8 mouse cellular contexts compared by ENCODE assay signal in genomic region chr14:7826151-7826937, GRCm38 (mm10). TPM values are rescaled to one million over a fixed set of nuclear protein-coding genes. Genes with fewer than 3 reads are reported as not detected.
A peak's percentile ranks its signal among the peaks of the same experiment; 100 is the strongest.
DNase-seq lines count a peak whose midpoint lies in the region; ATAC-seq lines count a peak whose summit lies in the region.

No protein-coding gene starts in this region.

- H3K4me3 ChIP-seq in lung, embryonic 15.5 days = no peak overlapping the region

- H3K27me3 ChIP-seq in lung, embryonic 15.5 days = no peaks in the 10 kb centered on the region

- DNase-seq in right cerebral cortex, adult 18-20 months = peak; percentile 16
- DNase-seq in right cerebral cortex, postnatal 14 days = no peak
- peak; percentile 87 for DNase-seq in kidney, adult 11 months
- DNase-seq in cerebellum, postnatal 14 days = no peak
- no peak for DNase-seq in natural killer cell, adult 2 months (ENCODE audit: low spot score in 2 of 2)
- no peak for DNase-seq in layer of hippocampus, adult 11-12 months (ENCODE audit: low spot score)

- ATAC-seq in granulocyte monocyte progenitor cell, adult 5-6 weeks (replicated peaks; ENCODE audit: poor library complexity, severe bottlenecking) = peak; percentile 47; the same call in 1 of the 2 replicates
- ATAC-seq in lung, embryonic 15.5 days (ENCODE audit: borderline replicate concordance, extremely low read depth, low FRiP score, low TSS enrichment) = peak; percentile 23; the same call in 1 of the 2 replicates

- no peak overlapping the region for H3K9ac ChIP-seq in lung, embryonic 15.5 days

- H3K36me3 ChIP-seq in lung, embryonic 15.5 days = no peaks in the 10 kb centered on the region

- no peak overlapping the region; the same call in 1 of the 2 replicates for H3K4me2 ChIP-seq in lung, embryonic 15.5 days

- peak overlapping the region; percentile 89 for H3K27ac ChIP-seq in lung, embryonic 15.5 days

- H3K9me3 ChIP-seq in lung, embryonic 15.5 days = no peaks in the 10 kb centered on the region

- peaks cover 45% of the 10 kb centered on the region for H3K4me1 ChIP-seq in lung, embryonic 15.5 days

- 37% methylated on average over 10 of the region's 10 CpGs for WGBS in lung, embryonic 15.5 days

RNA-seq across cellular contexts. Expression of gene Flnb, which starts 8.6 kb away (rescaled TPM):
- total RNA-seq in granulocyte monocyte progenitor cell, adult 5-6 weeks (2014; fragmentation: Nextera tagmentation) = 26.3 and 30.2 TPM in 2 replicates
- 18.7 and 20.8 TPM in 2 replicates for total RNA-seq in granulocyte monocyte progenitor cell, adult 5-6 weeks (2017)
- 13.8 and 14.8 TPM in 2 replicates for polyA plus RNA-seq in lung, embryonic 15.5 days (2015; fragmentation: Nextera tagmentation; extraction: Ambion mirVana)

RNA-seq across cellular contexts. Expression of gene Gm26661, which starts 35.0 kb away (rescaled TPM):
- total RNA-seq in granulocyte monocyte progenitor cell, adult 5-6 weeks (2014; fragmentation: Nextera tagmentation) = not detected in 2 replicates
- total RNA-seq in granulocyte monocyte progenitor cell, adult 5-6 weeks (2017) = not detected in 2 replicates
- not detected in 2 replicates for polyA plus RNA-seq in lung, embryonic 15.5 days (2015; fragmentation: Nextera tagmentation; extraction: Ambion mirVana)

Comparison
In these comparisons a context has a peak if more than half of its experiments do, and no peak if none do; other contexts are left out.
1. DNase-seq: peak in right cerebral cortex, adult 18-20 months (single experiment) and kidney, adult 11 months (single experiment); none in right cerebral cortex, postnatal 14 days (single experiment), cerebellum, postnatal 14 days (0 of 2), natural killer cell, adult 2 months (0 of 2) and layer of hippocampus, adult 11-12 months (single experiment).